ENCODE assay signal across 27 mouse cellular contexts in genomic region chr3:64523585-64523984, GRCm38 (mm10). TPM values are rescaled to one million over a fixed set of nuclear protein-coding genes. Genes with fewer than 3 reads are reported as not detected.
"Had no signal": no experiment of that assay in that cellular context is flagged by ENCODE, and none has a peak within 500 bp of the region (broad histone marks: within the 10 kb centered on the region; RNA-seq: fewer than 3 reads in every experiment).

No protein-coding gene starts in this region.

RNA-seq across cellular contexts. Expression of gene Vmn2r5, which starts 13.9 kb away (rescaled TPM):
- polyA plus RNA-seq: heart, embryonic 10.5 days; heart, embryonic 11.5 days; heart, embryonic 12.5 days; heart, embryonic 13.5 days; heart, embryonic 14.5 days; heart, embryonic 16.5 days; heart, postnatal 0 days; hindbrain, embryonic 10.5 days; hindbrain, embryonic 11.5 days; hindbrain, embryonic 12.5 days; hindbrain, embryonic 13.5 days; hindbrain, embryonic 14.5 days; hindbrain, embryonic 15.5 days; hindbrain, embryonic 16.5 days; hindbrain, postnatal 0 days; inflammation-experienced regulatory T-cells, adult 6 months; intestine, embryonic 14.5 days; intestine, embryonic 15.5 days; intestine, embryonic 16.5 days; intestine, postnatal 0 days; kidney, adult 2 months; kidney, embryonic 14.5 days; kidney, embryonic 15.5 days; kidney, embryonic 16.5 days; kidney, postnatal 0 days; large intestine, adult 2 months had no signal

RNA-seq across cellular contexts. Expression of gene Vmn2r6, which starts 42.0 kb away (rescaled TPM):
- polyA plus RNA-seq: heart, embryonic 10.5 days; heart, embryonic 11.5 days; heart, embryonic 12.5 days; heart, embryonic 13.5 days; heart, embryonic 14.5 days; heart, embryonic 15.5 days; heart, embryonic 16.5 days; heart, postnatal 0 days; hindbrain, embryonic 10.5 days; hindbrain, embryonic 11.5 days; hindbrain, embryonic 12.5 days; hindbrain, embryonic 13.5 days; hindbrain, embryonic 14.5 days; hindbrain, embryonic 15.5 days; hindbrain, embryonic 16.5 days; hindbrain, postnatal 0 days; inflammation-experienced regulatory T-cells, adult 6 months; intestine, embryonic 14.5 days; intestine, embryonic 15.5 days; intestine, embryonic 16.5 days; intestine, postnatal 0 days; kidney, adult 2 months; kidney, embryonic 14.5 days; kidney, embryonic 15.5 days; kidney, embryonic 16.5 days; kidney, postnatal 0 days; large intestine, adult 2 months had no signal
